Mouse (Mus musculus) left cerebral cortex, postnatal 14 days (tissue): ENCODE data around the gene Tfdp2. TPM values are rescaled to one million over a fixed set of nuclear protein-coding genes. Genes with fewer than 3 reads are reported as not detected.
A peak's percentile ranks its signal among the peaks of the same experiment; 100 is the strongest.
"Not testable (repeated sequence)": the region's sequence is repeated elsewhere in the genome, so short reads cannot be mapped to it uniquely, and the experiment has no call there.

ENCODE experiments used
- DNase-seq, 2 experiments: peaks; one replicate each; pipeline ENCODE4 v3.0.0; 2021 to 2022; ENCODE audit warnings: low spot score in 2 of 2, mixed read lengths in 1 of 2
- intact Hi-C: fragments of 180-260 bp; cut with DNase I; formaldehyde crosslinking; loops from one replicate; pipeline ENCODE4 v1.15.1; 2025
- long read RNA-seq, 2 experiments: library from polyadenylated mRNA; stranded (forward); transcript quantifications; one replicate each; pipeline ENCODE4 v2.0.0; 2021
- total RNA-seq, 2 experiments: library from RNA; stranded (reverse); gene quantifications; 2 replicates each; pipeline ENCODE4 v1.2.3; 2021

Gene Tfdp2
- total RNA-seq: 10 to 100 TPM; 23.3 to 25.9 TPM
- long read RNA-seq, experiment 1, partial matches to known transcripts: 0 of 20 reads
- long read RNA-seq, experiment 1, other reads (novel, unspliced or antisense): 17 of 20 reads
- long read RNA-seq, experiment 2, full-length matches to known transcripts: 4 of 14 reads
- long read RNA-seq, experiment 2, partial matches to known transcripts: 0 of 14 reads
- long read RNA-seq, experiment 2, other reads (novel, unspliced or antisense): 10 of 14 reads

GRCm38 (mm10) chr9:96195885-96196622 is at the start of gene Tfdp2:
Tfdp2 (plus strand) TSS chr9:96196275.
- intact Hi-C loops: no loop called here

GRCm38 (mm10) chr9:96152801-96153200 is 43.3 kb upstream of the Tfdp2 start:
- DNase-seq: no peak
- intact Hi-C loops: no loop called here

More at GRCm38 (mm10) chr9:96195885-96196622, at the start of gene Tfdp2:
- DNase-seq: peak; percentile 80 to 89

GRCm38 (mm10) chr9:96158431-96158830 is 37.6 kb upstream of the Tfdp2 start:
- intact Hi-C loops: no loop called here
- no peak for DNase-seq

- no peak for DNase-seq
- intact Hi-C loops: no loop called here
These were observed 37.0 kb upstream of the Tfdp2 start for GRCm38 (mm10) chr9:96159047-96159446.

GRCm38 (mm10) chr9:96160767-96161166 is 35.3 kb upstream of the Tfdp2 start:
- DNase-seq: no peak
- intact Hi-C loops: no loop called here

GRCm38 (mm10) chr9:96162421-96162820 is 33.7 kb upstream of the Tfdp2 start:
- intact Hi-C loops: no loop called here
- no peak for DNase-seq

- intact Hi-C loops: no loop called here
These were observed 32.6 kb upstream of the Tfdp2 start for GRCm38 (mm10) chr9:96163443-96163842.

GRCm38 (mm10) chr9:96163983-96164382 is 32.1 kb upstream of the Tfdp2 start:
- DNase-seq, intact Hi-C loops: not testable (repeated sequence)

More at GRCm38 (mm10) chr9:96163443-96163842, 32.6 kb upstream of the Tfdp2 start:
- no peak for DNase-seq

GRCm38 (mm10) chr9:96167168-96167585 is 28.9 kb upstream of the Tfdp2 start:
- intact Hi-C loops: no loop called here
- DNase-seq: peak; percentile 55 to 76

GRCm38 (mm10) chr9:96170600-96170999 is 25.5 kb upstream of the Tfdp2 start:
- intact Hi-C loops: no loop called here
- DNase-seq: no peak

GRCm38 (mm10) chr9:96184909-96185308 is 11.2 kb upstream of the Tfdp2 start:
- intact Hi-C loops: no loop called here
- no peak for DNase-seq

GRCm38 (mm10) chr9:96186701-96187100 is 9.4 kb upstream of the Tfdp2 start:
- intact Hi-C loops: no loop called here
- DNase-seq: no peak

GRCm38 (mm10) chr9:96196636-96197181 is 634 bp downstream of the Tfdp2 start:
- DNase-seq: peak; percentile 43 to 55
- intact Hi-C loops: no loop called here

- intact Hi-C loops: no loop called here
- DNase-seq: no peak
These were observed 1.7 kb downstream of the Tfdp2 start for GRCm38 (mm10) chr9:96197806-96198205.

GRCm38 (mm10) chr9:96203663-96204062 is 7.6 kb downstream of the Tfdp2 start:
- no peak for DNase-seq
- intact Hi-C loops: no loop called here

GRCm38 (mm10) chr9:96207428-96207827 is 11.4 kb downstream of the Tfdp2 start:
- no peak for DNase-seq
- intact Hi-C loops: no loop called here

GRCm38 (mm10) chr9:96213036-96213645 is 17.1 kb downstream of the Tfdp2 start:
- intact Hi-C loops: no loop called here
- DNase-seq: no peak

GRCm38 (mm10) chr9:96214171-96214570 is 18.1 kb downstream of the Tfdp2 start:
- intact Hi-C loops: no loop called here
- DNase-seq: no peak

GRCm38 (mm10) chr9:96217299-96217698 is 21.2 kb downstream of the Tfdp2 start:
- no peak for DNase-seq

GRCm38 (mm10) chr9:96217799-96218198 is 21.7 kb downstream of the Tfdp2 start:
- DNase-seq: no peak
- intact Hi-C loops: no loop called here

More at GRCm38 (mm10) chr9:96217299-96217698, 21.2 kb downstream of the Tfdp2 start:
- intact Hi-C loops: no loop called here
